Mouse (Mus musculus): ENCODE measurements around the gene Galnt6.

GRCm38 (mm10) chr15:100673585-100674391, 55.4 kb downstream of the Galnt6 start:
- TF ChIP-seq CTCF (IDR thresholded peaks at IDR 0.05; ENCODE audit: low read depth) (no peak), EP300 (IDR thresholded peaks at IDR 0.05; ENCODE audit: low read depth) (peak; percentile 49)

Measured in liver, postnatal 0 days (tissue).